ENCODE assay signal across 11 mouse cellular contexts in the genomic region with DNA sequence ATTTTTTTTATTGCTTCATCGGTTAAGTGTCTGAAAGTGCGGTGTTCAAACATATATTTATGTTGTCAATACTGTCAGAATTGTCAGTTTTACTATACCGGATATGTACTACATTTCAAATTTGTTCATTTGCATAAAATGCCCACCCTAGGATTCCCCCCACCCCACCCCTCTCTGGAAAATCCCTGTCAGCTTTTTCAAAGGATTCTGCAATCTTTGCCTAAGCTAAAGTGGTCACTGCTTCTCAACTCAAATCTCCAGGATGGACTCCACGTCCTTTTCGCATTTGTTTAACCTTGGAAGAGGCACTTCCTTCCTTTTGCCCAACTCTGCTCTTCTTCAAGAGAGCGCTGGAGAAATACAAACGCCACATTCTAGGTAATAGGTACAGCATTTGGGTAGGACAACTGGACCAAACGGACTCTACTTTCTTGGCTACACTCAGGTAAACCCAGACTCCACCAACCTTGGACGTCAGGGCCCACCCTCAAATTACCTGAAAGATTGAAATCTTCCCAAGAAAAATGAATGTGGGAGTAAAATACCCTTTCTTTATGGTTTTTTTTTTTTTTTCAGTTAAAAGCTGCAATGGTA. TPM values are rescaled to one million over a fixed set of nuclear protein-coding genes. Genes with fewer than 3 reads are reported as not detected.
A peak's percentile ranks its signal among the peaks of the same experiment; 100 is the strongest.
DNase-seq lines count a peak whose midpoint lies in the region; ATAC-seq and TF ChIP-seq lines count a peak whose summit lies in the region.
"Had no signal": no experiment of that assay in that cellular context is flagged by ENCODE, and none has a peak within 500 bp of the region (broad histone marks: within the 10 kb centered on the region; RNA-seq: fewer than 3 reads in every experiment).

No protein-coding gene starts in this region.

- no peaks in the 10 kb centered on the region for H3K9me3 ChIP-seq in embryonic facial prominence, embryonic 13.5 days
- H3K9me3 ChIP-seq in hindbrain, embryonic 16.5 days (ENCODE audit: control insufficient read depth, low read length), result no peaks in the 10 kb centered on the region
- H3K9me3 ChIP-seq in neural tube, embryonic 15.5 days (replicated peaks), result no peaks in the 10 kb centered on the region
- H3K9me3 ChIP-seq: liver, embryonic 15.5 days had no signal

- ATAC-seq in embryonic facial prominence, embryonic 13.5 days (ENCODE audit: insufficient number of reproducible peaks, insufficient read depth, low FRiP score, low TSS enrichment, low read depth), result no peak
- ATAC-seq in hindbrain, embryonic 16.5 days, result no peak
- ATAC-seq in neural tube, embryonic 15.5 days (ENCODE audit: low FRiP score), result no peak

- peak overlapping the region; percentile 2; the same call in 1 of the 2 replicates for H3K4me2 ChIP-seq in embryonic facial prominence, embryonic 13.5 days
- H3K4me2 ChIP-seq in hindbrain, embryonic 16.5 days (ENCODE audit: low read length), result peak overlapping the region; percentile 38
- H3K4me2 ChIP-seq in neural tube, embryonic 15.5 days, result peak overlapping the region; percentile 81
- H3K4me2 ChIP-seq: liver, embryonic 15.5 days had no signal

- H3K9ac ChIP-seq in embryonic facial prominence, embryonic 13.5 days, result no peak overlapping the region
- H3K9ac ChIP-seq in hindbrain, embryonic 16.5 days (ENCODE audit: low read depth, low read length), result no peak overlapping the region
- H3K9ac ChIP-seq in neural tube, embryonic 15.5 days (replicated peaks), result no peak overlapping the region
- H3K9ac ChIP-seq: liver, embryonic 15.5 days had no signal

- peak; percentile 10 for DNase-seq in kidney, adult 2 months
- no peak for DNase-seq in kidney, adult 8-10 months
- DNase-seq in thymus, postnatal 4 days, result no peak
- no peak for DNase-seq in gastrocnemius, postnatal 25 days
- no peak for DNase-seq in adipocyte (ENCODE audit: low spot score)

- TF ChIP-seq POLR2A in kidney, adult 2 months (IDR thresholded peaks at IDR 0.05; ENCODE audit: low read depth, low read length), result no peak

- no peak overlapping the region for H3K4me3 ChIP-seq in kidney, adult 2 months (ENCODE audit: insufficient read depth, low read depth, low read length)
- H3K4me3 ChIP-seq in embryonic facial prominence, embryonic 13.5 days, result no peak overlapping the region
- H3K4me3 ChIP-seq in hindbrain, embryonic 16.5 days (ENCODE audit: low read length), result 0 out of 2 replicates have a peak overlapping the region, but pooled peaks have one; percentile 7
- H3K4me3 ChIP-seq in neural tube, embryonic 15.5 days (replicated peaks), result no peak overlapping the region
- H3K4me3 ChIP-seq: liver, embryonic 15.5 days had no signal

- H3K27ac ChIP-seq in kidney, adult 2 months (ENCODE audit: insufficient read depth, low read depth, low read length), result peak overlapping the region; percentile 4; the same call in 1 of the 2 replicates
- no peak overlapping the region for H3K27ac ChIP-seq in embryonic facial prominence, embryonic 13.5 days
- peak overlapping the region; percentile 52 for H3K27ac ChIP-seq in hindbrain, embryonic 16.5 days (ENCODE audit: low read depth, low read length)
- 0 out of 2 replicates have a peak overlapping the region, but pooled peaks have one; percentile 5 for H3K27ac ChIP-seq in neural tube, embryonic 15.5 days (replicated peaks)
- H3K27ac ChIP-seq: liver, embryonic 15.5 days had no signal

- no peaks in the 10 kb centered on the region for H3K36me3 ChIP-seq in kidney, adult 2 months (ENCODE audit: control insufficient read depth, insufficient read depth, low read length)
- no peaks in the 10 kb centered on the region for H3K36me3 ChIP-seq in embryonic facial prominence, embryonic 13.5 days
- H3K36me3 ChIP-seq in hindbrain, embryonic 16.5 days (ENCODE audit: control insufficient read depth, insufficient read depth, low read length), result no peaks in the 10 kb centered on the region
- H3K36me3 ChIP-seq in neural tube, embryonic 15.5 days, result no peaks in the 10 kb centered on the region
- H3K36me3 ChIP-seq: liver, embryonic 15.5 days had no signal

- TF ChIP-seq CTCF in kidney, adult 2 months (conservative IDR thresholded peaks at IDR 0.05; ENCODE audit: insufficient read depth, insufficient read length, low read depth, low read length), result no peak

- no peaks in the 10 kb centered on the region for H3K4me1 ChIP-seq in kidney, adult 2 months (ENCODE audit: control insufficient read depth, insufficient read depth, low read length)
- peaks cover 16% of the 10 kb centered on the region for H3K4me1 ChIP-seq in embryonic facial prominence, embryonic 13.5 days
- H3K4me1 ChIP-seq in hindbrain, embryonic 16.5 days (ENCODE audit: control insufficient read depth, insufficient read depth, low read depth, low read length), result peaks cover 8% of the 10 kb centered on the region
- peaks cover 26% of the 10 kb centered on the region for H3K4me1 ChIP-seq in neural tube, embryonic 15.5 days

- WGBS in kidney, adult 2 months, result 45% methylated on average over 9 of the region's 9 CpGs
- WGBS in embryonic facial prominence, embryonic 13.5 days, result 30% methylated on average over 9 of the region's 9 CpGs
- WGBS in hindbrain, embryonic 16.5 days, result 29% methylated on average over 9 of the region's 9 CpGs
- 32% methylated on average over 9 of the region's 9 CpGs for WGBS in neural tube, embryonic 15.5 days

- peaks cover 2% of the 10 kb centered on the region for H3K27me3 ChIP-seq in kidney, adult 2 months (replicated peaks; ENCODE audit: control insufficient read depth, insufficient read depth, low read length)
- peaks cover 85% of the 10 kb centered on the region for H3K27me3 ChIP-seq in embryonic facial prominence, embryonic 13.5 days
- H3K27me3 ChIP-seq in hindbrain, embryonic 16.5 days (replicated peaks; ENCODE audit: control insufficient read depth, insufficient read depth, low read length), result no peaks in the 10 kb centered on the region; the same call in 1 of the 2 replicates
- peaks cover 12% of the 10 kb centered on the region for H3K27me3 ChIP-seq in neural tube, embryonic 15.5 days (replicated peaks)
- H3K27me3 ChIP-seq: CH12.LX had no signal

RNA-seq across cellular contexts. Expression of a gene that starts 7.8 kb away (rescaled TPM):
- polyA plus RNA-seq in kidney, adult 2 months (2012; rRNA removed), result 28.5 and 32.2 TPM in 2 replicates
- 43.1 and 45.6 TPM in 2 replicates for polyA plus RNA-seq in embryonic facial prominence, embryonic 13.5 days (2015; fragmentation: Nextera tagmentation; extraction: Ambion mirVana)
- 128 and 131 TPM in 2 replicates for polyA plus RNA-seq in hindbrain, embryonic 16.5 days (2015; fragmentation: Nextera tagmentation; extraction: Ambion mirVana)
- polyA plus RNA-seq in neural tube, embryonic 15.5 days (2015; fragmentation: Nextera tagmentation; extraction: Ambion mirVana), result 74.4 and 95.5 TPM in 2 replicates
- total RNA-seq in gastrocnemius, postnatal 25 days (2021), result 1 to 10 TPM; 1.5 to 2.0 TPM
- total RNA-seq: CH12.LX; megakaryocyte progenitor cell, adult 5-6 weeks had no signal

Comparison
In these comparisons a context has a peak if more than half of its experiments do, and no peak if none do; other contexts are left out.
1. H3K4me2 ChIP-seq: peak in every context shown above with its lines; median percentile 81 in neural tube, embryonic 15.5 days; 38 in hindbrain, embryonic 16.5 days; 2 in embryonic facial prominence, embryonic 13.5 days.